25 mouse cellular contexts compared by ENCODE assay signal in the genomic region with DNA sequence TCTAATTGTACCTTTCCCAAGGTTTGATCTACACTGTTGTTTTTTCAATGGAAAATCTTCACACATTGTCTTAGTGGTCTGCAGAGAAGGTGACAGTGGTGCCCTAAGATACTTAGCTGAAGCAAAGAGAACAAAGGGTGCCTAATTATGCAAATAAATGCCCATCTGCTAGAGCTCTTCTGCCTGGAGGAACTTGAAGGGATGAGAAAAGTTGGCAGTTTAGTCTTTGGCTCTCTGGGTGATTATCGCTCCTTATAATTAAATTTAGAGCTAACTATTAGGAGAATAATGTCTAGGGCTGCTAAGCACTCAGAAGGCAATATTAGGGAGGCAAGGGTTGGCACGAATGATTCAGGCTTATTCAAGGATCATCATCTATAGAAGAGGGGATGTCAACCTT.
DNase-seq lines count a peak whose midpoint lies in the region; ATAC-seq and TF ChIP-seq lines count a peak whose summit lies in the region.
"Had no signal": no experiment of that assay in that cellular context is flagged by ENCODE, and none has a peak within 500 bp of the region (broad histone marks: within the 10 kb centered on the region; RNA-seq: fewer than 3 reads in every experiment).

No protein-coding gene starts in this region.

- peaks cover 4% of the 10 kb centered on the region; the same call in 1 of the 2 replicates for H3K4me1 ChIP-seq in forebrain, embryonic 13.5 days
- peaks cover 11% of the 10 kb centered on the region for H3K4me1 ChIP-seq in forebrain, embryonic 15.5 days
- no peaks in the 10 kb centered on the region for H3K4me1 ChIP-seq in hindbrain, postnatal 0 days (ENCODE audit: insufficient read depth, low read length)
- H3K4me1 ChIP-seq in hindbrain, embryonic 10.5 days (replicated peaks): no peaks in the 10 kb centered on the region
- H3K4me1 ChIP-seq: heart, embryonic 10.5 days; heart, embryonic 13.5 days; hindbrain, embryonic 13.5 days had no signal

- no peak for TF ChIP-seq CTCF in hindbrain, postnatal 0 days (IDR thresholded peaks at IDR 0.05; ENCODE audit: low read depth)
- no peak for TF ChIP-seq CTCF in brain, embryonic 14.5 days (IDR thresholded peaks at IDR 0.05; ENCODE audit: borderline replicate concordance, extremely low read depth, insufficient read depth, insufficient read length)

- no peak for TF ChIP-seq POLR2A in brain, embryonic 14.5 days (IDR thresholded peaks at IDR 0.05; ENCODE audit: borderline replicate concordance, extremely low read depth, insufficient read depth, insufficient read length, poor library complexity, severe bottlenecking)

- H3K27ac ChIP-seq in forebrain, embryonic 13.5 days: peak overlapping the region; percentile 35; the same call in 1 of the 2 replicates
- H3K27ac ChIP-seq in forebrain, embryonic 15.5 days (replicated peaks): no peak overlapping the region
- no peak overlapping the region for H3K27ac ChIP-seq in hindbrain, postnatal 0 days
- H3K27ac ChIP-seq in hindbrain, embryonic 10.5 days: no peak overlapping the region
- H3K27ac ChIP-seq: heart, adult 2 months; heart, embryonic 10.5 days; heart, embryonic 13.5 days; hindbrain, embryonic 13.5 days had no signal

- H3K9ac ChIP-seq in forebrain, embryonic 13.5 days: no peak overlapping the region
- no peak overlapping the region for H3K9ac ChIP-seq in forebrain, embryonic 15.5 days (replicated peaks)
- no peak overlapping the region for H3K9ac ChIP-seq in hindbrain, postnatal 0 days (replicated peaks; ENCODE audit: low read length)
- H3K9ac ChIP-seq: heart, embryonic 13.5 days; hindbrain, embryonic 13.5 days had no signal

- no peak for ATAC-seq in forebrain, embryonic 13.5 days
- no peak for ATAC-seq in forebrain, embryonic 15.5 days (replicated peaks)
- no peak for ATAC-seq in hindbrain, postnatal 0 days
- ATAC-seq in activated CD4-positive, CD25-positive, alpha-beta regulatory T cell, adult 4 months: no peak
- ATAC-seq: intestine, postnatal 0 days had no signal

- no peak overlapping the region for H3K4me3 ChIP-seq in forebrain, embryonic 13.5 days
- no peak overlapping the region for H3K4me3 ChIP-seq in forebrain, embryonic 15.5 days
- H3K4me3 ChIP-seq in hindbrain, postnatal 0 days (ENCODE audit: low read length): no peak overlapping the region
- H3K4me3 ChIP-seq in hindbrain, embryonic 10.5 days: no peak overlapping the region
- H3K4me3 ChIP-seq: heart, adult 2 months; heart, embryonic 10.5 days; heart, embryonic 13.5 days; hindbrain, embryonic 13.5 days had no signal

- DNase-seq in hindbrain, postnatal 0 days (ENCODE audit: low spot score): peak; percentile 40
- DNase-seq in hindbrain, embryonic 10.5 days (ENCODE audit: low spot score): no peak
- DNase-seq in brain, embryonic 14.5 days (ENCODE audit: low read depth): peak; percentile 62
- DNase-seq in retina, embryonic 14.5 days (ENCODE audit: low spot score): peak; percentile 16
- no peak for DNase-seq in right cerebral cortex, adult 18-20 months
- DNase-seq: adrenal gland, adult 8-10 months; adrenal gland, postnatal 25 days; B cell, adult 2 months; cerebellum, adult 18-20 months; cerebellum, adult 9-10 months; cerebellum, postnatal 14 days; gastrocnemius, postnatal 36 days; heart, adult 2 months; heart, postnatal 14 days; heart, postnatal 4 days; kidney, adult 2 months had no signal

- H3K4me2 ChIP-seq in forebrain, embryonic 13.5 days: no peak overlapping the region
- H3K4me2 ChIP-seq in forebrain, embryonic 15.5 days (replicated peaks): no peak overlapping the region
- H3K4me2 ChIP-seq in hindbrain, postnatal 0 days (ENCODE audit: low read depth, low read length): no peak overlapping the region
- H3K4me2 ChIP-seq: heart, embryonic 13.5 days; hindbrain, embryonic 13.5 days had no signal

- H3K9me3 ChIP-seq in forebrain, embryonic 13.5 days (replicated peaks): no peaks in the 10 kb centered on the region
- no peaks in the 10 kb centered on the region for H3K9me3 ChIP-seq in forebrain, embryonic 15.5 days
- no peaks in the 10 kb centered on the region for H3K9me3 ChIP-seq in hindbrain, postnatal 0 days (ENCODE audit: low read length)
- no peaks in the 10 kb centered on the region for H3K9me3 ChIP-seq in hindbrain, embryonic 10.5 days
- H3K9me3 ChIP-seq: G1E; heart, embryonic 10.5 days; heart, embryonic 13.5 days; hindbrain, embryonic 13.5 days had no signal

- WGBS in forebrain, embryonic 13.5 days: 44% methylated on average over 2 of the region's 2 CpGs
- 42% methylated on average over 2 of the region's 2 CpGs for WGBS in forebrain, embryonic 15.5 days
- WGBS in hindbrain, postnatal 0 days: 38% methylated on average over 2 of the region's 2 CpGs
- 77% methylated on average over 2 of the region's 2 CpGs for WGBS in hindbrain, embryonic 10.5 days

- H3K27me3 ChIP-seq in forebrain, embryonic 13.5 days: no peaks in the 10 kb centered on the region
- no peaks in the 10 kb centered on the region for H3K27me3 ChIP-seq in forebrain, embryonic 15.5 days
- H3K27me3 ChIP-seq in hindbrain, postnatal 0 days (ENCODE audit: insufficient read depth, low read length): no peaks in the 10 kb centered on the region
- no peaks in the 10 kb centered on the region for H3K27me3 ChIP-seq in hindbrain, embryonic 10.5 days (ENCODE audit: insufficient read depth, poor library complexity, severe bottlenecking)
- H3K27me3 ChIP-seq: CH12.LX; heart, embryonic 13.5 days; hindbrain, embryonic 13.5 days had no signal

- no peaks in the 10 kb centered on the region for H3K36me3 ChIP-seq in forebrain, embryonic 13.5 days (ENCODE audit: poor library complexity, severe bottlenecking)
- no peaks in the 10 kb centered on the region for H3K36me3 ChIP-seq in forebrain, embryonic 15.5 days
- H3K36me3 ChIP-seq in hindbrain, postnatal 0 days (ENCODE audit: insufficient read depth, low read length): no peaks in the 10 kb centered on the region
- H3K36me3 ChIP-seq in hindbrain, embryonic 10.5 days: no peaks in the 10 kb centered on the region
- H3K36me3 ChIP-seq: G1E; heart, embryonic 10.5 days; heart, embryonic 13.5 days; hindbrain, embryonic 13.5 days had no signal

Comparison
In these comparisons a context has a peak if more than half of its experiments do, and no peak if none do; other contexts are left out.
1. DNase-seq: peak in hindbrain, postnatal 0 days (single experiment), brain, embryonic 14.5 days (single experiment) and retina, embryonic 14.5 days (single experiment); none in hindbrain, embryonic 10.5 days (single experiment) and right cerebral cortex, adult 18-20 months (single experiment).